Mouse (Mus musculus) brain, embryonic 18.5 days (tissue): ENCODE data around the gene Hebp2.

Experiments used
- DNase-seq: peaks from one replicate; pipeline ENCODE4 v3.0.0-alpha.2; 2012; ENCODE audit warnings: low read depth, low spot score

The Hebp2 gene

GRCm38 (mm10) chr10:18510663-18511062 lies 35.2 kb downstream of the Hebp2 start:
- DNase-seq = no peak

GRCm38 (mm10) chr10:18508586-18508985 lies 37.3 kb downstream of the Hebp2 start:
- no peak for DNase-seq

GRCm38 (mm10) chr10:18507869-18508473 lies 37.9 kb downstream of the Hebp2 start:
- DNase-seq = no peak

GRCm38 (mm10) chr10:18506501-18506946 lies 39.4 kb downstream of the Hebp2 start:
- no peak for DNase-seq

- no peak for DNase-seq
These were observed 40.2 kb downstream of the Hebp2 start for GRCm38 (mm10) chr10:18505690-18506089.

- no peak for DNase-seq
These were observed 43.9 kb downstream of the Hebp2 start for GRCm38 (mm10) chr10:18501997-18502396.

- no peak for DNase-seq
These were observed 48.8 kb downstream of the Hebp2 start for GRCm38 (mm10) chr10:18497066-18497465.

- DNase-seq = no peak
These were observed 51.6 kb downstream of the Hebp2 start for GRCm38 (mm10) chr10:18494249-18494648.

- no peak for DNase-seq
These were observed 52.6 kb downstream of the Hebp2 start for GRCm38 (mm10) chr10:18493010-18493894.

- no peak for DNase-seq
These were observed 53.9 kb downstream of the Hebp2 start for GRCm38 (mm10) chr10:18491952-18492351.

- no peak for DNase-seq
These were observed 55.9 kb downstream of the Hebp2 start for GRCm38 (mm10) chr10:18489936-18490335.
